Mouse (Mus musculus) neural tube, embryonic 14.5 days (tissue): Measurements from ENCODE around the gene Enox1. TPM values are rescaled to one million over a fixed set of nuclear protein-coding genes. Genes with fewer than 3 reads are reported as not detected.
A peak's percentile ranks its signal among the peaks of the same experiment; 100 is the strongest.

Experiments
- ATAC-seq: fragments of 200-750 bp; cut with Nextera tagmentation; 2 replicates; pipeline ENCODE4 v1.8.0; 2017; ENCODE audit warnings: low read depth, mild to moderate bottlenecking, moderate TSS enrichment, moderate library complexity
- H3K27ac ChIP-seq: fragments of 300-500 bp; sonication (generic); 2 replicates; pipeline ENCODE4 v1.5.1; 2014; ENCODE audit warnings: low read depth, mild to moderate bottlenecking, control low read depth, low read length, moderate library complexity, mixed read lengths
- H3K27me3 ChIP-seq: fragments of 300-500 bp; sonication (generic); 2 replicates; pipeline ENCODE4 v1.6.1; 2014; ENCODE audit warnings: low read length; ENCODE audit not compliant: control insufficient read depth, insufficient read depth
- H3K36me3 ChIP-seq: fragments of 300-500 bp; sonication (generic); 2 replicates; pipeline ENCODE4 v1.6.1; 2014; ENCODE audit warnings: low read length, mixed read lengths; ENCODE audit not compliant: control insufficient read depth, insufficient read depth
- H3K4me1 ChIP-seq: fragments of 300-500 bp; sonication (generic); 2 replicates; pipeline ENCODE4 v1.6.1; 2014; ENCODE audit warnings: low read length; ENCODE audit not compliant: control insufficient read depth, insufficient read depth
- H3K4me2 ChIP-seq: fragments of 300-500 bp; sonication (generic); 2 replicates; pipeline ENCODE4 v1.6.1; 2014; ENCODE audit warnings: mild to moderate bottlenecking, low read depth, low read length, control low read depth
- H3K4me3 ChIP-seq: fragments of 300-500 bp; sonication (generic); 2 replicates; pipeline ENCODE4 v1.5.1; 2014; ENCODE audit warnings: low read depth, low read length, control low read depth, mixed read lengths
- H3K9ac ChIP-seq: fragments of 300-500 bp; sonication (generic); replicated peaks from 2 replicates; pipeline ENCODE4 v1.6.1; 2014; ENCODE audit warnings: low read depth, mild to moderate bottlenecking, control low read depth, low read length, mixed read lengths
- H3K9me3 ChIP-seq: fragments of 300-500 bp; sonication (generic); 2 replicates; pipeline ENCODE4 v1.6.1; 2016; ENCODE audit warnings: low read length; ENCODE audit not compliant: control insufficient read depth
- WGBS: fragments of 180-500 bp; shearing (Covaris S2); extraction: QIAGEN DNeasy Blood & Tissue Kit; methylation state at CpG from one replicate; pipeline ENCODE4 v1.1.7; 2014; 5-methylcytosine and 5-hydroxymethylcytosine counted together
- polyA plus RNA-seq: library from polyadenylated mRNA; unstranded; fragments of >200 nt; fragmentation: Nextera tagmentation; extraction: Ambion mirVana; gene quantifications from 2 replicates; pipeline ENCODE4 v1.2.1, GENCODE M21; 2014

Gene Enox1
- polyA plus RNA-seq, 1 experiment from 2014 or later: 36.2 TPM

GRCm38 (mm10) chr14:77548963-77549362 lies 392.4 kb downstream of the Enox1 start:
- no peak for ATAC-seq

GRCm38 (mm10) chr14:77557446-77558070 lies 401.0 kb downstream of the Enox1 start:
- WGBS: 91% methylated on average over 7 of the region's 7 CpGs
- Histone ChIP-seq H3K4me2 (no peak overlapping the region), H3K9me3 (no peaks in the 10 kb centered on the region), H3K9ac (no peak overlapping the region), H3K36me3 (no peaks in the 10 kb centered on the region), H3K27ac (no peak overlapping the region), H3K4me1 (no peaks in the 10 kb centered on the region), H3K27me3 (no peaks in the 10 kb centered on the region), H3K4me3 (no peak overlapping the region)
- ATAC-seq: no peak

More at GRCm38 (mm10) chr14:77548963-77549362, 392.4 kb downstream of the Enox1 start:
- H3K4me1 ChIP-seq: no peaks in the 10 kb centered on the region
- H3K36me3 ChIP-seq: no peaks in the 10 kb centered on the region
- 79% methylated on average over 5 of the region's 5 CpGs for WGBS
- H3K27ac ChIP-seq: no peak overlapping the region
- H3K27me3 ChIP-seq: no peaks in the 10 kb centered on the region
- H3K4me3 ChIP-seq: no peak overlapping the region
- H3K9me3 ChIP-seq: no peaks in the 10 kb centered on the region
- H3K9ac ChIP-seq: no peak overlapping the region
- no peak overlapping the region for H3K4me2 ChIP-seq

GRCm38 (mm10) chr14:77558910-77559309 lies 402.3 kb downstream of the Enox1 start:
- H3K27ac ChIP-seq: no peak overlapping the region
- H3K9me3 ChIP-seq: no peaks in the 10 kb centered on the region
- H3K4me2 ChIP-seq: no peak overlapping the region
- WGBS: 99% methylated on average over 3 of the region's 3 CpGs
- no peak for ATAC-seq
- no peaks in the 10 kb centered on the region for H3K27me3 ChIP-seq
- H3K9ac ChIP-seq: no peak overlapping the region
- no peaks in the 10 kb centered on the region for H3K4me1 ChIP-seq
- H3K4me3 ChIP-seq: no peak overlapping the region
- H3K36me3 ChIP-seq: no peaks in the 10 kb centered on the region

- Histone ChIP-seq H3K4me1 (no peaks in the 10 kb centered on the region), H3K4me2 (no peak overlapping the region), H3K9me3 (no peaks in the 10 kb centered on the region), H3K36me3 (no peaks in the 10 kb centered on the region), H3K9ac (no peak overlapping the region), H3K27me3 (no peaks in the 10 kb centered on the region), H3K4me3 (no peak overlapping the region), H3K27ac (0 out of 2 replicates have a peak overlapping the region, but pooled peaks have one; percentile 16)
- WGBS: 73% methylated on average over 5 of the region's 5 CpGs
- ATAC-seq: no peak
Measured at GRCm38 (mm10) chr14:77559792-77560191, 403.2 kb downstream of the Enox1 start.

GRCm38 (mm10) chr14:77561808-77562583 lies 405.4 kb downstream of the Enox1 start:
- Histone ChIP-seq H3K27ac (no peak overlapping the region), H3K9ac (no peak overlapping the region), H3K27me3 (no peaks in the 10 kb centered on the region), H3K4me1 (no peaks in the 10 kb centered on the region), H3K9me3 (no peaks in the 10 kb centered on the region), H3K4me3 (no peak overlapping the region), H3K36me3 (no peaks in the 10 kb centered on the region), H3K4me2 (no peak overlapping the region)
- WGBS: 84% methylated on average over 6 of the region's 6 CpGs
- no peak for ATAC-seq

- H3K27ac ChIP-seq: no peak overlapping the region
- H3K36me3 ChIP-seq: no peaks in the 10 kb centered on the region
- WGBS: 64% methylated on average over 5 of the region's 5 CpGs
- H3K9me3 ChIP-seq: no peaks in the 10 kb centered on the region
- ATAC-seq: no peak
- H3K4me2 ChIP-seq: no peak overlapping the region
- H3K4me1 ChIP-seq: no peaks in the 10 kb centered on the region
- no peak overlapping the region for H3K4me3 ChIP-seq
- H3K9ac ChIP-seq: no peak overlapping the region
- H3K27me3 ChIP-seq: no peaks in the 10 kb centered on the region
Measured at GRCm38 (mm10) chr14:77563922-77564321, 407.4 kb downstream of the Enox1 start.

GRCm38 (mm10) chr14:77567120-77567519 lies 410.6 kb downstream of the Enox1 start:
- Histone ChIP-seq H3K4me1 (no peaks in the 10 kb centered on the region), H3K27me3 (no peaks in the 10 kb centered on the region), H3K4me2 (no peak overlapping the region), H3K27ac (no peak overlapping the region), H3K9me3 (no peaks in the 10 kb centered on the region), H3K4me3 (no peak overlapping the region), H3K36me3 (no peaks in the 10 kb centered on the region), H3K9ac (no peak overlapping the region)
- ATAC-seq: no peak
- WGBS: 71% methylated on average over 2 of the region's 2 CpGs

GRCm38 (mm10) chr14:77574436-77574835 lies 417.9 kb downstream of the Enox1 start:
- Histone ChIP-seq H3K9me3 (no peaks in the 10 kb centered on the region), H3K4me1 (no peaks in the 10 kb centered on the region), H3K4me2 (no peak overlapping the region), H3K9ac (no peak overlapping the region), H3K4me3 (no peak overlapping the region), H3K36me3 (no peaks in the 10 kb centered on the region), H3K27me3 (no peaks in the 10 kb centered on the region), H3K27ac (peak overlapping the region; percentile 48; the same call in 1 of the 2 replicates)
- no peak; the same call in 1 of the 2 replicates for ATAC-seq
- WGBS: 36% methylated on average over 3 of the region's 3 CpGs

GRCm38 (mm10) chr14:77576411-77576810 lies 419.8 kb downstream of the Enox1 start:
- Histone ChIP-seq H3K4me1 (no peaks in the 10 kb centered on the region), H3K36me3 (no peaks in the 10 kb centered on the region), H3K4me3 (no peak overlapping the region), H3K9ac (no peak overlapping the region), H3K9me3 (no peaks in the 10 kb centered on the region), H3K27me3 (no peaks in the 10 kb centered on the region), H3K27ac (no peak overlapping the region), H3K4me2 (no peak overlapping the region)
- WGBS: 66% methylated on average over 5 of the region's 5 CpGs
- no peak for ATAC-seq
